Mouse (Mus musculus) forebrain, embryonic 16.5 days (tissue): ENCODE measurements at regions not wholly inside any gene's neighbourhood (a gene's known extent, or its start where the extent isn't known, plus 50 kb on each side); places are given as distances from the start of the nearest gene placed in this dataset.

Source experiments
- ATAC-seq: fragments of 200-750 bp; cut with Nextera tagmentation; 2 replicates; pipeline ENCODE4 v1.8.0; 2017; ENCODE audit warnings: mild to moderate bottlenecking, moderate library complexity
- H3K27ac ChIP-seq: fragments of 300-500 bp; sonication (generic); 2 replicates; pipeline ENCODE4 v1.5.1; 2014; ENCODE audit warnings: low read length, control low read depth
- H3K27me3 ChIP-seq: fragments of 300-500 bp; sonication (generic); replicated peaks from 2 replicates; pipeline ENCODE4 v1.6.1; 2014; ENCODE audit warnings: low read length; ENCODE audit not compliant: control insufficient read depth, insufficient read depth
- H3K36me3 ChIP-seq: fragments of 300-500 bp; sonication (generic); 2 replicates; pipeline ENCODE4 v1.6.1; 2014; ENCODE audit not compliant: control insufficient read depth, insufficient read depth
- H3K4me1 ChIP-seq: fragments of 300-500 bp; sonication (generic); replicated peaks from 2 replicates; pipeline ENCODE4 v1.6.1; 2014; ENCODE audit warnings: low read length; ENCODE audit not compliant: control insufficient read depth, insufficient read depth
- H3K4me2 ChIP-seq: fragments of 300-500 bp; sonication (generic); 2 replicates; pipeline ENCODE4 v1.6.1; 2014; ENCODE audit warnings: mild to moderate bottlenecking, low read length, control low read depth
- H3K4me3 ChIP-seq: fragments of 300-500 bp; sonication (generic); replicated peaks from 2 replicates; pipeline ENCODE4 v1.5.1; 2014; ENCODE audit warnings: mild to moderate bottlenecking, low read length, control low read depth
- H3K9ac ChIP-seq: fragments of 300-500 bp; sonication (generic); replicated peaks from 2 replicates; pipeline ENCODE4 v1.6.1; 2014; ENCODE audit warnings: low read depth, low read length, control low read depth
- H3K9me3 ChIP-seq: fragments of 300-500 bp; sonication (generic); 2 replicates; pipeline ENCODE4 v1.6.1; 2016; ENCODE audit warnings: low read length; ENCODE audit not compliant: control insufficient read depth
- WGBS: fragments of 180-500 bp; shearing (Covaris S2); extraction: QIAGEN DNeasy Blood & Tissue Kit; methylation state at CpG from one replicate; pipeline ENCODE4 v1.1.7; 2014; 5-methylcytosine and 5-hydroxymethylcytosine counted together

DNA sequence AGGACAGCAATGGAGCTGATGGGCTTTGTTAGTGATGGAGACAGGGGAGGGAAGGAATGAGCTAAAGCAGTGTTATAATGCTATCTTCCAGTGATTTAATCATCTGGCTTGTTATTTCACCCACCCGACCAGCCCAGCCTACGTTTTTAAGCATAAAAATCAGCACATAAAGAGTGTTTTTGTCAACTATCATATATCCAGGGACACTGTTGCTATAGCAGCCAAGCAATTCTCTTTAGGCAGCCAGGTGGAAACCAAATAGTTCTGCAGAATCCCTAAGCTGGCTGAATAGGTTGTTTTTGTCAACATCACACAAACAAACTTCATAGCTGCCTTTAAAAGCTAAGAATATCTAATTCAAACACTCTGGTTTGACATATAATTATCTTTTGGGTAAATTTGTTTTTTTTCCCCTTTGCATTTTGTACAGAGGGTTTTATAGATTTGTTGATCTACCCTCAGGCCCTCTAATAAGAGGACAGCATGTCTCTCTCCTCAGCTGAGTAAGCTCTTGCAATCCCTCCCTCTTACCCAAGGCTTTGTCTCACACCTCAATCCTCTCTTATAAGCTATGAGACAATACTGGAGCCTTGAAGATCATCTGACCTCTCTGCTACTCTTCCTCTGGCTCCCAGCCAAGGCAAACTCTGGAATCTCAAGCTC, 104.7 kb upstream of the Camk2d start:
- H3K4me2 ChIP-seq, result no peak overlapping the region
- no peaks in the 10 kb centered on the region for H3K9me3 ChIP-seq
- peaks cover 7% of the 10 kb centered on the region; the same call in 1 of the 2 replicates for H3K4me1 ChIP-seq
- no peak overlapping the region for H3K9ac ChIP-seq
- no peaks in the 10 kb centered on the region for H3K36me3 ChIP-seq
- WGBS, result 10% methylated on average over 2 of the region's 2 CpGs
- H3K27me3 ChIP-seq, result no peaks in the 10 kb centered on the region
- H3K27ac ChIP-seq, result no peak overlapping the region; the same call in 1 of the 2 replicates
- no peak overlapping the region for H3K4me3 ChIP-seq
- peak; percentile 61 for ATAC-seq

DNA sequence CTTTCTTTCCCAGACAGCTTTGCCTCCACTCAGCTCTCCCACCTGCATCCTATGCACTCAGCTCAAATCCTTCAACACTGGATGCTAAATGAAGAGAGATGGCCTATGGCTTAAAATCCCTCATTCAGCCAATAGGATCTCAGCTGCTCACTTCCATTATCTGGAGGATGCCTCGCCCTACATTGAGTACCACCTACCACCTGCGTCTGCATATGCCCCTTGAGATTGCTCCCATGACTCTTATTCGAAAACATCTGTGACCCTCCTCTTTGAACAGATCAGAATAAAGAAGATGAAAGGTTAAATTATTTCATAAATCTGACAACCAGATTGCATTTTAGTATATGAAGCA, 104.2 kb upstream of the Camk2d start:
- Histone ChIP-seq H3K27me3 (no peaks in the 10 kb centered on the region), H3K9me3 (no peaks in the 10 kb centered on the region), H3K4me2 (no peak overlapping the region), H3K4me1 (peaks cover 7% of the 10 kb centered on the region; the same call in 1 of the 2 replicates), H3K36me3 (no peaks in the 10 kb centered on the region), H3K27ac (no peak overlapping the region), H3K4me3 (no peak overlapping the region), H3K9ac (no peak overlapping the region)
- 91% methylated on average over 3 of the region's 3 CpGs for WGBS
- no peak for ATAC-seq

DNA sequence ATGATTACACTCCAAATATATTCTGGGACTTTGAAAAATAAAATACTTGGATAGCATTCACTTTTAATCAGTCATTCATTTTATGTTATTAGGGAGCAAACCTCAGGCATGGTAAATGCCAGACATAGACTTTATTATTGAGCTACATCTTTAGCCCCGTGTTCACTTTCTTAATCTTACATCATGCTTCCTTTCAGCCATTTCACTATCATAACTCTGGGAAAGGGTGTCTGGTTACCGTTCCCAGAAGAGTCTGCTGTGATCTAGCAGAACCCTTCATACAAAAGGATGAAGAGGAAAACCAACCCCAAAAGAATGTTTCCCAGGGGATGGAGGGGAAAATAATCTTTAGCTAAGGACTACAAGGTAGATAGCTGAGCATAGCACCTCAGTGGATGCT, 97.3 kb upstream of the Camk2d start:
- WGBS, result 59% methylated on average over 2 of the region's 2 CpGs
- no peak overlapping the region for H3K4me3 ChIP-seq
- no peaks in the 10 kb centered on the region for H3K4me1 ChIP-seq
- no peak for ATAC-seq
- H3K9ac ChIP-seq, result no peak overlapping the region
- no peaks in the 10 kb centered on the region for H3K27me3 ChIP-seq
- no peak overlapping the region for H3K27ac ChIP-seq
- no peaks in the 10 kb centered on the region for H3K9me3 ChIP-seq
- H3K36me3 ChIP-seq, result no peaks in the 10 kb centered on the region
- H3K4me2 ChIP-seq, result no peak overlapping the region

DNA sequence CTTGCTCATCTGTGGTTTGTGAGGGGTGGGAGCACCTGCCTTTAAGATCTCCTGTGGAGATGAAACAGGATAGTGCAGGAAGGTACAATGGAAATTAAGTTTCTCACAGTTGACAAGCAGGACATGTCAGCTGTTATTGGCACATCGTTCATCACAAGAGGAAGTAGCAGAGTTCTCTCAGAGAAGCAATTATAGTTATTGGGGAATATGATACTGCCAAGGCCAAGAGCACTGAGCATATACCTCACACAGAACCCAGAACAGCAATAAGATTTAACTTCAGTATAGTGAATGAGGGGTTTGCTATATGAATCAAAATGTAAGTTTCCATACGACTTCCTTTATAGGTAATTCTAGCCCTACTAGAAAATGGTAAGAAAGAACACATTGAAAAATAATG, 95.9 kb upstream of the Camk2d start:
- no peaks in the 10 kb centered on the region for H3K36me3 ChIP-seq
- no peak overlapping the region for H3K27ac ChIP-seq
- no peak overlapping the region for H3K4me3 ChIP-seq
- H3K9ac ChIP-seq, result no peak overlapping the region
- H3K27me3 ChIP-seq, result no peaks in the 10 kb centered on the region
- no peak overlapping the region for H3K4me2 ChIP-seq
- 81% methylated on average over 2 of the region's 2 CpGs for WGBS
- no peaks in the 10 kb centered on the region for H3K4me1 ChIP-seq
- ATAC-seq, result no peak
- H3K9me3 ChIP-seq, result no peaks in the 10 kb centered on the region

DNA sequence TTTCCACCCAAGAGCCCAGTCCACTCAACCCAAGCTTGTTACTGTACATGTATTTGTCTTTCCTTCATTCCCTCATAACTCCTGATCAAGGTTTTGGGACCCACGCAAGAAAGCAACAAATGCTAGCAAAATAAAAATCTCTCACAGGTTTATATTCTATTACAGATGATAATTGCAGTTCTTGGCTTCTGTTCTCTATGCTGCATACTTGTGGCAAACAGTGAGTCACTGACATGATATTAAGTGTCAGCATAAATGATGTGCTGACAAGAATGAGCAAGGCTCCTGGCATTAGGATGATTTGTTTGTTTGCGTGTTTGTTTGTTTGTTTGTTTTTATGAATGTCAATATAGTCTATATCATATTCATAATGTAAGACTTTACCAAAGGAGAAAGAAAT, 94.3 kb upstream of the Camk2d start:
- no peak overlapping the region for H3K9ac ChIP-seq
- H3K4me3 ChIP-seq, result no peak overlapping the region
- no peaks in the 10 kb centered on the region for H3K27me3 ChIP-seq
- no peaks in the 10 kb centered on the region for H3K4me1 ChIP-seq
- no peak overlapping the region for H3K27ac ChIP-seq
- no peaks in the 10 kb centered on the region for H3K36me3 ChIP-seq
- no peaks in the 10 kb centered on the region for H3K9me3 ChIP-seq
- H3K4me2 ChIP-seq, result no peak overlapping the region
- no peak for ATAC-seq
- WGBS, result 90% methylated on average over 2 of the region's 2 CpGs

DNA sequence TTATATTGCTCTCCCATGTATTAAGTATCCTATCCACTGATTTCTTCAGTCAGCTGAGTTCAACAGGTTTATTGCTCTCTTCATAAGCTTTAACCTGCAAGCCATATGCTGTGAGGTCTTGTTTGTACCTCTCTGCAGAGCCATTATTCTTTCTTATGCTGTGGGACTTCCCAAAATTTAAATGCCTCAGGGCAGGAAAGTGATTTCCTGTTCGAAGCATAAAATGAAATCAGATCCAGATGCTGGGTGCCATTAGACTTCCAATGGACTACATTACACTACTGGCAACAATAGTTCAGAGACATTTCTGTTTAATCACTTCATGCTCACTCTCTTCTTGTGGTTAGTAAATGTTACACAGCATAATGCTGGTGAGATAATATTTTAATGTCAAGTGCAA, 90.4 kb upstream of the Camk2d start:
- no peak overlapping the region for H3K4me2 ChIP-seq
- no peak overlapping the region for H3K4me3 ChIP-seq
- H3K36me3 ChIP-seq, result no peaks in the 10 kb centered on the region
- H3K27ac ChIP-seq, result no peak overlapping the region
- WGBS, result 88% methylated on average over 1 of the region's 1 CpGs
- H3K9me3 ChIP-seq, result 0 out of 2 replicates have a peak, but pooled peaks cover 2% of the 10 kb centered on the region
- no peaks in the 10 kb centered on the region for H3K4me1 ChIP-seq
- no peak for ATAC-seq
- no peak overlapping the region for H3K9ac ChIP-seq
- no peaks in the 10 kb centered on the region for H3K27me3 ChIP-seq

DNA sequence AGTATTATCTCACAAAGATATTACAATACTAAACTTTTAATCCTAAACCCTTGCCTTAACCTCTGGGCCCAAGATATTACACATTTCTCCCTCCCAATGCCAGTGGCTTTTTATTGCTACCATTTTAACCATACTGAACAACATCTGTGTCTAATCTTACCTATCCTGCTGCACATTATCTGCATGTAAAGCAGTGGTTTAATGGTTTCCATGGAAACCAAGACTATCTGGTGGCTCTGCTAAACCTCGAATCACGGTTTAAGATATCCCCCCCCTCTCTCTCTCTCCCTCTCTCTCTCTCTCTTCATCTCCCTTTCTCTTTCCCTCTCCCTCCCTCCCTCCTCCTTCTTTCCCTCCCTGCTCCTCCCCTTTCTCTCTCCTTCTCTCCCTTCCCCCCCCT, 81.3 kb upstream of the Camk2d start:
- ATAC-seq, result peak; percentile 71; the same call in 1 of the 2 replicates
- H3K4me1 ChIP-seq, result no peaks in the 10 kb centered on the region
- H3K4me3 ChIP-seq, result no peak overlapping the region
- no peaks in the 10 kb centered on the region for H3K27me3 ChIP-seq
- H3K27ac ChIP-seq, result no peak overlapping the region
- no peak overlapping the region for H3K4me2 ChIP-seq
- no peaks in the 10 kb centered on the region for H3K9me3 ChIP-seq
- 10% methylated on average over 2 of the region's 2 CpGs for WGBS
- H3K9ac ChIP-seq, result no peak overlapping the region
- no peaks in the 10 kb centered on the region for H3K36me3 ChIP-seq

DNA sequence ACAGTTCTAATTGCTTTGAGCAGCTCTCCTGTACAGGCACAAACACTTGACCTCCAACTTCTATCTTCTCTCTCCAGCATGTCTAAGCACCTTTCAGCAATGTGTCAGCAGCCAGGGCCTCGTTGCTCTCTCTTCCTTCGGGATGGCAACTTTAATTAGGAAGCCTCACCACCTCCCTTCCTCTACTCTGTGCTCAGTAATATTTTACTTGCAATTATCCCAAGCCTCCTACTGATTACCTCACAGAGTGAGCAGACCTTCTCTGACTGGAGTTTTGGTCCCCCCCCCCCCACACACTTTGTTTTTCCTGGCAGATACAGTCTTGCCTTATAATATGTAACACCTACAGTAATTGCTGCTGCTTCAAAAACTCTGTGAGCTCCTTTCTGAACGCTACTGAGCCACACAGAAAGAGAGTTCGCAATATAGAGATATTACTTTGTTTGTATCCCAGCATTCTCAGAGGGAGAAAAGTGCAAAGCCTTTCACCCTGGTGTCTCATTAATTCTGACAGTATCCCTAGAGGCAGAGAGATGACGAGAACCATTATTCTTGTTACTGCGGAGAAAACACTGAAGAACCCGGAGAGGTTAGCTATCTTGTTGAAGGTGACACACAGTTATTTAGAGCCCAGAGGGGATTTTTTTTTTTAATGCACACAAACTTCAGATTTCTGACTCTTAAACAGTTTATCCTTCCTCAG, 61.8 kb upstream of the Camk2d start:
- H3K27me3 ChIP-seq, result no peaks in the 10 kb centered on the region
- H3K9ac ChIP-seq, result no peak overlapping the region
- no peaks in the 10 kb centered on the region for H3K4me1 ChIP-seq
- no peak for ATAC-seq
- H3K9me3 ChIP-seq, result no peaks in the 10 kb centered on the region
- no peaks in the 10 kb centered on the region for H3K36me3 ChIP-seq
- no peak overlapping the region for H3K4me2 ChIP-seq
- H3K27ac ChIP-seq, result no peak overlapping the region
- no peak overlapping the region for H3K4me3 ChIP-seq
- WGBS, result 27% methylated on average over 7 of the region's 7 CpGs

DNA sequence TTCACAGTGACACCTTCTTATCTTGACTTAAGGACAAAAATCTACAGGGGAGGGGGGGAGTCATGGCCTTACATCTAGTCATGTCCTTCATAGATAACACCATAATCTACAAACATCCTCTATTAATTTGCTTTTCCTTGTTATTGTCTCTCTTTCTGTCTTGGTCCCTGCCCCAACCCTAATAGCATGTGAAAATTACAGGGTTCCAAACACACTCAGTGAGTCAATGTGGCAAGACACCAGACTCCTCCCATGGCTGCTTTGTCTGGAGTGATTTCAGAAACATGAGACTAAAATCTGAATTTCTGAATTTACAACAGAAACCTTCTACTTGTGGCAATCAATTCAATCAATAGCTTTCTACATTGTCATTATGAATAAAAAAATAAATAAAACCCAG, 60.8 kb upstream of the Camk2d start:
- Histone ChIP-seq H3K27me3 (no peaks in the 10 kb centered on the region), H3K4me2 (no peak overlapping the region), H3K36me3 (no peaks in the 10 kb centered on the region), H3K27ac (no peak overlapping the region), H3K4me3 (no peak overlapping the region), H3K4me1 (no peaks in the 10 kb centered on the region), H3K9me3 (no peaks in the 10 kb centered on the region), H3K9ac (no peak overlapping the region)
- peak; percentile 72; the same call in 1 of the 2 replicates for ATAC-seq
